Mouse (Mus musculus): ENCODE measurements around the gene Cdhr5.

The Cdhr5 gene

DNA sequence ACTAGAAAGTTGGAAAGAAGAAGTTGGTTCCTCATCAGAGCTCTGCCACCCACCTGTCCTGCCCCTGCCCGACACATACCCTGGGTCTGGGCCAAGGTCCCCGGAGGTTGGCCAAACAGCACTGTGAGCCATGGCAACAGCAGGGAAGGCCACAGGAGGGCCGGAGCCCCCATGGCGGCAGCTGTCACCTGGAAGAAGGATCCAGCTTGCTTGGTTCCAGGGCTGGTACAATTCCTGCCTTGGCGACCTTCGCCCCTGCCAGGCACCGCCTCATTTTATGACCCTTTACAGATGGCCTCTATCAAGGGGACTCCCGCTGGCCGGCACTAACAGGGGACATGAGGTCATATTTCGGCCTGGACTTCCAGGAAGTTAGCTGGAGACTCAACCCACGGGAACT lies at the start of gene Cdhr5:
Cdhr5 (minus strand) TSS at position 241 of the 400 bp plus-strand sequence.
- peak; percentile 88 for DNase-seq

- no peak for DNase-seq
Measured at GRCm38 (mm10) chr7:141324686-141325085, 48.1 kb upstream of the Cdhr5 start.

DNA sequence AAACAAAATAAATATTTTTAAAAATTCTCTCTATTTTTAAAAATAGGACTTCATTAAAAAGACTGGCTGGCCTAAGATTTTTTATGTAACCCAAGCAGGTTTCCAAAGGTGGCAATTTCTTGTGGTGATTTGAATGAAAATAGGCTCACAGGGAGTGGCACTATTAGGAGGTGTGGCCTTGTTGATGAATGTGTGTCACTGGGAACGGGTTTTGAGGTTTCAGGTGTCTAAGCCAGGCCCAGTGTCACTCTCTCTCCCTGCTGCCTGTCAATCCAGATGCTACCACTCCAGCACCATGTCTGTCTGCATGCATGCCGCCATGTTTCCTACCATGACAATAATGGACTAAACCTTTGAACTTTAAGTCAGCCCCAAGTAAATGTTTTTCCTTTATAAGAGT lies 42.9 kb upstream of the Cdhr5 start:
- DNase-seq: no peak

GRCm38 (mm10) chr7:141317619-141318132 lies 41.1 kb upstream of the Cdhr5 start:
- DNase-seq: no peak

- no peak for DNase-seq
Measured at GRCm38 (mm10) chr7:141315974-141316373, 39.4 kb upstream of the Cdhr5 start.

GRCm38 (mm10) chr7:141315076-141315475 lies 38.5 kb upstream of the Cdhr5 start:
- DNase-seq: no peak

- no peak for DNase-seq
Measured at GRCm38 (mm10) chr7:141314416-141314815, 37.8 kb upstream of the Cdhr5 start.

DNA sequence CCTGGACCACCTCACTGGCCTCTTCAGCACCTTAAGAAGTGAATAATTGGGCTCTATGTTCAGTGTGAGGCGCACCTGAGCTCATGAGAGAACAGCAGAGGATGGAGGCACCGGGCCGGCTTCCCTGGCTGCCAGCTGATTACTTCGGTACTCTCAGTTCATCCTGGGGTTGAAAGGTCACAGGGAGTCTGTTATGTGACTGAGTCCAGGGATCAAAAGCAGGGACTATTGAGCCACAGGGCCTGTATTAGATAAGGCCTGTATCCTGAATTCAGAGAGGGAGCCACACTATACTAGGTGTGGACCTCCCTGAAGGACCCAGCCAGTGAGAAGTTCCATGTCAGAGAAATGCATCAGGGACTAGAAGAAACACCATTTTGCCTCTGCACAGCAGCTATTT lies 28.0 kb upstream of the Cdhr5 start:
- DNase-seq: no peak

- no peak for DNase-seq
Measured at GRCm38 (mm10) chr7:141302702-141303268, 26.2 kb upstream of the Cdhr5 start.

DNA sequence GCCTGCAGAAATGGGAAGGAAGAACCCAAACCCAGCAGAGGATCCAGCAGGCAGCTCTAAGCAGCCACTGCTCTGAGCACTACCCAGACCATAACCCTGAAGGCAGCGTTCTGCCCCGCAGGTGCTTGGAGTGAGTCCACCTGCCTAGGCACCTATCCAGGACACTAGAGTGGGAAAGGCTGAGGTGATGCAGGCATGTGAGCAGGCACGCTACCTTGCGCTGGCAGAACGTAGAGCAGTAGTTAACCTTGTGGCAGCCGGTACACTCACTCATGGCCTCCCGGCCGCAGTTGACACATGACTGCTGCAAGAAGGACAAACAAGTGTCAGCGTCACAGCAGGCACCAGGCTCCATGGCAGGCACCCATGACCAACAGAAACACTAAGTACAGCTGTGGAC lies 24.8 kb upstream of the Cdhr5 start:
- no peak for DNase-seq

- DNase-seq: no peak
Measured at GRCm38 (mm10) chr7:141299175-141299574, 22.6 kb upstream of the Cdhr5 start.

DNA sequence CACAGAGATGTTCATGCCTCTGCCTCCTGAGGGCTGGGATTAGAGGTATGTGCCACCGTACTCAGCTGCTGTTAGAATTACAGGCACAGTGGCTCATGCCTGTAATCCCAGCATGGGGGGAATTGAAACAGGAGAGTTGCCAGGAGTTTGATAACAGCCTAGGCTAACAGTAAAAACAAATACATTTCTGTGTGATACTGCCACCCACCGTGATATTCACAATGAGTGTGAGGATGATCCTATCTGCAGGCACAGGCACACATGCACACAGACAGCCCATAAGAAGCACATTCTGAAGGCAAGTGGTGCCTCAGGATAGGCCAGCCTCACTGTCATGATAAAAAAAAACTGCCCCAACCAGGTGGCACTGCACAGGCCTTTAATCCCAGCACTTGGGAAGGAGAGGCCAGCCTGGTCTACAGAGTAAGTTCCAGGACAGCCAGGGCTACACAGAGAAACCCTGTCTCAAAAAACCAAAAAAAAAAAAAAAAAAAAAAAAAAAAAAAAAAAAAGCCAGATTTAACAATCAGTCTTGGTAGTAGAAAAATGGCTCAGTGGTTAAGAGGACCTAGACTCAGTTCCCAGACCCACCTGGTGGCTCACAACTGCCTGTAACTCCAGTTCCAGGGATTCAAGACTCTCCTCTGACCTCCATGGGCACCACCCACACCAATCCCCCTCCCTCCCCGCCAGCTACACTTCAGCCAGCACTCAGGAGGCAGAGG lies 21.5 kb upstream of the Cdhr5 start:
- no peak for DNase-seq

DNA sequence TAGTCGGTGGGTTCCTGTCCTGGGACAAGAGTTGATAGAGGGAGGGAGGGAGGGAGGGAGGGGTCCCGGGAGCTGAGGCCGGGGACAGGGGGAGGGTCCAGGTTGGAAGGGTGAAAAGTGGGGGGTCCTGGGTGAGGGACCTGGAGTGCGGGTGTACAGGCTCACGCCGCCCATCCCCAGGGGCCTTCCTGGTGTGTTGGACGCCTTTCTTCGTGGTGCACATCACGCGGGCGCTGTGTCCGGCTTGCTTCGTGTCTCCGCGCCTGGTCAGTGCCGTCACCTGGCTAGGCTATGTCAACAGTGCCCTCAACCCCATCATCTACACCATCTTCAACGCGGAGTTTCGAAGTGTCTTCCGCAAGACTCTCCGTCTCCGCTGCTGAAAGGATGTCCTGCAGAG lies 17.9 kb upstream of the Cdhr5 start:
- DNase-seq: no peak

DNA sequence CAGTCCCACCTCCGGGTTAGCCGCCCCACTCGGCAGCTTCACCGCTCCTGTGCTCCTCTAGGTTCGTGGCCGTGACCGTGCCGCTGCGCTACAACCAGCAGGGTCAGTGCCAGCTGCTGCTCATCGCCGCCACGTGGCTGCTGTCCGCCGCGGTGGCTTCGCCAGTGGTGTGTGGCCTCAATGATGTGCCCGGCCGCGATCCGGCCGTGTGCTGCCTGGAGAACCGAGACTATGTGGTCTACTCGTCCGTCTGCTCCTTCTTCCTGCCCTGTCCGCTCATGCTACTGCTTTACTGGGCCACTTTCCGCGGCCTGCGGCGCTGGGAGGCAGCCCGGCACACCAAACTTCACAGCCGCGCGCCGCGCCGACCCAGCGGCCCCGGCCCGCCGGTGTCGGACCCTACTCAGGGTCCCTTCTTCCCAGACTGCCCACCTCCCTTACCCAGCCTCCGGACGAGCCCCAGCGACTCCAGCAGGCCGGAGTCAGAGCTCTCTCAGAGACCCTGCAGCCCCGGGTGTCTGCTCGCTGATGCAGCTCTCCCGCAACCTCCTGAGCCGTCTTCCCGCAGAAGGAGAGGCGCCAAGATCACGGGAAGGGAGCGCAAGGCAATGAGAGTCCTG lies 17.4 kb upstream of the Cdhr5 start:
- no peak for DNase-seq

DNA sequence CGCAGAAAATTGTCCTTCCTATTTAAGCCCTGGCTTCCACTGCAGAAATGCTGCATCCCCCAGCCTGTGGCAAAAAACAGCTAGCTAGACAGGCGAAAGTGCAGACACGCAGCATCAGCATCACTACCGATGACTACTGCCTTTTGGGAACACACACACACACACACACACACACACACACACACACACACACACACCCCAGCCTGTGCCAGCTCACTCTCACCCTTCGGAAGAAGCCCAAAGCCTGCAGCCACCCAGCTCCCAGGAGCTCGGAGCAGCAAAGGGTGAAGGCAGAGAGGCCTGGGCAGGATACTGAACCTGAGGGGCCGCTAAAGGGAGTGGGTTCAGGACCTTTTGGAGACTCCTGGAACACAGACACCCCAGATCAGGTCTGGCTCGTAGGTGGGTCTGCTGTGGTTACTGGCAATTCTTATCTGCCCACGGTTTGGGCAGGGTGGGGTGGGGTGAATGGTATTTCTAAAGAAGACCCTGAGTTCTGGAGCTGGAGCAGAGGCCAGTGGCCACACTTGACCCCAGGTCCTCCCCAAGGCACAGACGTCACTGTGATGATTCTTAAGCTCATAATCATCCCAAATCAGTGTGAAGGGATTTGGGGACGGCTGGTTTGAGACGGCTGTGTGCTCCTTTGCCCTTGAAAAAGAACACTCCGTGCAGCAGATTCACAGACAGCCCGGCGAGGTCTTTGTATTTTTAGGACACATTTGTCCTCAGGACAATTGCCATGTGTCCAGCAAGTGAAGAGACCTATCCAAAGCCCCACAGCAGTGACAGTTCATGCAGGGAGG lies 16.2 kb upstream of the Cdhr5 start:
- DNase-seq: no peak

GRCm38 (mm10) chr7:141291921-141292582 lies 15.5 kb upstream of the Cdhr5 start, which contains the start of gene Drd4:
Gene Drd4, plus strand, starts transcription at chr7:141292006.
- DNase-seq: no peak

DNA sequence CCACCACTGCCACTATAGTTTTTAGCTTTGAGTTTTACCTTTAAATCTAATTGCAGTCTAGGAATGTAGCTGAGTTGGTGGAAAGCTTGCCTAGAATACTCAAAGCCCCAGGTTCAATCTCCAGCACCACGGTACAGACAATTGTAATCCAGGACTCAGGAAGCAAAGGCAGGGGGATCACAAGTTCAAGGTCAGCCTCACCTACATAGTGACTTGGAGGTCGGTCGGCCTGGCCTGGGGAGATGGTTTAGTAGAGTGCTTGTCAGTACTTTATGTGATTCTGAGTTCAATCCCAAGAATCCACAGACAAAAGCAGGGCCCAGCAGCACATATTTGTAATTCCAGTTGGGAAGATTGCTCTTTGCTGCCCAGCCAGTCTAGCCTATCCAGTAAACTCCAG lies 11.5 kb upstream of the Cdhr5 start:
- no peak for DNase-seq

GRCm38 (mm10) chr7:141282756-141283155 lies 6.2 kb upstream of the Cdhr5 start:
- DNase-seq: no peak

DNA sequence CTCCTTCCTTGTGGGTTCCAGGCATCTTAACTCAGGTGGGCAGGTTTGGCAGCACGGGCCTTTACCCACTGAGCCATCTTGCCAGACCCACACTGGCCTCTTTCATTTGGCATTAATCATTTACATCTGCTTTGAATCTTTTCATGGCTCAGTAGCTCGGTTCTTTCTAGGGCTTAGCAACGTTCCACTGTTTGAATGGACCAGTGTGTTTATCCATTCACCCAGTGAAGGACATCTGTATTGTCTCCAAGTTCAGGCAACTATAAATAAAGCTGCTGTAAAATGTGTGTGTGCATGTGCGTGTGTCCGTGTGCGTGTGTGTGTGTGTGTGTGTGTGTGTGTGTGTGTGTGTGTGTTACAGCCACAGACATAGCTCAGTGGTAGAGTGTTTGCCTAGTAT lies 4.9 kb upstream of the Cdhr5 start:
- DNase-seq: no peak

GRCm38 (mm10) chr7:141278766-141279590 lies 2.4 kb upstream of the Cdhr5 start, which contains the start of gene Sct:
Gene Sct, minus strand, starts transcription at chr7:141279133.
- DNase-seq: peak; percentile 83

Data from heart, adult 11 months (tissue).